Mouse (Mus musculus) liver, embryonic 12.5 days (tissue): ENCODE measurements around the gene Polg2. TPM values are rescaled to one million over a fixed set of nuclear protein-coding genes. Genes with fewer than 3 reads are reported as not detected.

ENCODE experiments used
- ATAC-seq: fragments of 200-750 bp; cut with Nextera tagmentation; 2 replicates; pipeline ENCODE4 v1.8.0; 2017; ENCODE audit warnings: moderate number of reproducible peaks, mild to moderate bottlenecking, moderate library complexity
- H3K27ac ChIP-seq: fragments of 300-500 bp; sonication (generic); 2 replicates; pipeline ENCODE4 v1.5.1; 2016; ENCODE audit warnings: mild to moderate bottlenecking
- H3K27me3 ChIP-seq: fragments of 300-500 bp; sonication (generic); replicated peaks from 2 replicates; pipeline ENCODE4 v1.6.1; 2016; ENCODE audit warnings: mild to moderate bottlenecking, moderate library complexity
- H3K36me3 ChIP-seq: fragments of 300-500 bp; sonication (generic); 2 replicates; pipeline ENCODE4 v1.6.1; 2016; ENCODE audit warnings: mild to moderate bottlenecking, moderate library complexity
- H3K4me1 ChIP-seq: fragments of 300-500 bp; sonication (generic); 2 replicates; pipeline ENCODE4 v1.6.1; 2016
- H3K4me2 ChIP-seq: fragments of 300-500 bp; sonication (generic); 2 replicates; pipeline ENCODE4 v1.6.1; 2016; ENCODE audit warnings: mild to moderate bottlenecking, moderate library complexity
- H3K4me3 ChIP-seq: fragments of 300-500 bp; sonication (generic); 2 replicates; pipeline ENCODE4 v1.5.1; 2016; ENCODE audit warnings: mild to moderate bottlenecking, moderate library complexity
- H3K9ac ChIP-seq: fragments of 300-500 bp; sonication (generic); 2 replicates; pipeline ENCODE4 v1.6.1; 2016; ENCODE audit warnings: mild to moderate bottlenecking, moderate library complexity
- H3K9me3 ChIP-seq: fragments of 300-500 bp; sonication (generic); replicated peaks from 2 replicates; pipeline ENCODE4 v1.6.1; 2016; ENCODE audit warnings: mild to moderate bottlenecking, moderate library complexity
- WGBS: fragments of 180-500 bp; shearing (Covaris S2); methylation state at CpG from one replicate; pipeline ENCODE4 v1.1.7; 2016; ENCODE audit not compliant: insufficient replicate concordance; 5-methylcytosine and 5-hydroxymethylcytosine counted together
- polyA plus RNA-seq: library from polyadenylated mRNA; unstranded; fragments of >200 nt; fragmentation: Nextera tagmentation; extraction: Ambion mirVana; gene quantifications from 2 replicates; pipeline ENCODE4 v1.2.1, GENCODE M21; 2016

Gene Polg2
- polyA plus RNA-seq, 1 experiment from 2014 or later: 7.3 TPM

GRCm38 (mm10) chr11:106777395-106777794 lies 1.9 kb downstream of the Polg2 start:
- ATAC-seq: no peak
- H3K4me3 ChIP-seq: 0 out of 2 replicates have a peak overlapping the region, but pooled peaks have one; percentile 16
- peaks cover 42% of the 10 kb centered on the region for H3K4me1 ChIP-seq
- 87% methylated on average over 3 of the region's 3 CpGs for WGBS
- no peaks in the 10 kb centered on the region for H3K27me3 ChIP-seq
- H3K4me2 ChIP-seq: peak overlapping the region; percentile 87
- no peak overlapping the region for H3K27ac ChIP-seq
- no peaks in the 10 kb centered on the region for H3K9me3 ChIP-seq
- H3K36me3 ChIP-seq: peaks cover 76% of the 10 kb centered on the region
- H3K9ac ChIP-seq: peak overlapping the region; percentile 36; the same call in 1 of the 2 replicates

GRCm38 (mm10) chr11:106776960-106777359 lies 2.4 kb downstream of the Polg2 start:
- H3K4me3 ChIP-seq: no peak overlapping the region
- H3K4me1 ChIP-seq: peaks cover 37% of the 10 kb centered on the region
- no peak overlapping the region for H3K4me2 ChIP-seq
- ATAC-seq: no peak
- H3K9me3 ChIP-seq: no peaks in the 10 kb centered on the region
- whole genome bisulfite sequencing: 81% methylated on average over 4 of the region's 4 CpGs
- H3K27ac ChIP-seq: no peak overlapping the region
- H3K36me3 ChIP-seq: peaks cover 76% of the 10 kb centered on the region
- H3K27me3 ChIP-seq: no peaks in the 10 kb centered on the region
- H3K9ac ChIP-seq: no peak overlapping the region

- H3K4me1 ChIP-seq: peaks cover 23% of the 10 kb centered on the region
- peaks cover 93% of the 10 kb centered on the region for H3K36me3 ChIP-seq
- peaks cover 4% of the 10 kb centered on the region; the same call in 1 of the 2 replicates for H3K9me3 ChIP-seq
- H3K9ac ChIP-seq: no peak overlapping the region
- no peak overlapping the region for H3K4me3 ChIP-seq
- H3K4me2 ChIP-seq: no peak overlapping the region
- no peaks in the 10 kb centered on the region for H3K27me3 ChIP-seq
- no peak overlapping the region for H3K27ac ChIP-seq
- 85% methylated on average over 9 of the region's 9 CpGs for WGBS
- no peak for ATAC-seq
Observed at GRCm38 (mm10) chr11:106773061-106773460, 6.3 kb downstream of the Polg2 start.

- peaks cover 98% of the 10 kb centered on the region for H3K36me3 ChIP-seq
- H3K27ac ChIP-seq: no peak overlapping the region
- no peak overlapping the region for H3K4me3 ChIP-seq
- H3K4me2 ChIP-seq: no peak overlapping the region
- H3K9me3 ChIP-seq: peaks cover 10% of the 10 kb centered on the region; the same call in 1 of the 2 replicates
- WGBS: 66% methylated on average over 9 of the region's 9 CpGs
- H3K27me3 ChIP-seq: no peaks in the 10 kb centered on the region
- ATAC-seq: peak; percentile 65
- H3K9ac ChIP-seq: no peak overlapping the region
- peaks cover 6% of the 10 kb centered on the region; the same call in 1 of the 2 replicates for H3K4me1 ChIP-seq
Observed at GRCm38 (mm10) chr11:106770195-106770974, 9.0 kb downstream of the Polg2 start.

DNA sequence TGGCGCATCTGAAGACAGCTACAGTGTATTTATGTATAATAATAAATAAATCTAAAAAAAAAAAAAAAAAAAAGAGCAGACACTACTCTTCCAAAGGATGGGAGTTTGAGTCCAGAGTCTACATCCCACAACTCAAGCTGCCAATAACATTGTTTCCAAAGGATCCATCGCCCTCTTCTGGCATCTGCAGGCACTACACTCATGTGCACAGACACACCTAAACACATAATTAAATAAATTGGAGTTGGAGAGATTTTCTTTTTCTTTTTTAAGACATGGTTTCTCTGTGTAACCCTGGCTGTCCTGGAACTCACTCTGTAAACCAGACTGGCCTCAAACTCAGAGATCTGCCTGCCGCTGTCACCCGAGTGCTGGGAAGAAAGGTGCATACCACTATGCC lies 11.8 kb downstream of the Polg2 start:
- Histone ChIP-seq H3K27ac (no peak overlapping the region), H3K9ac (no peak overlapping the region), H3K4me2 (no peak overlapping the region), H3K36me3 (peaks cover 78% of the 10 kb centered on the region), H3K27me3 (no peaks in the 10 kb centered on the region), H3K9me3 (peaks cover 10% of the 10 kb centered on the region; the same call in 1 of the 2 replicates), H3K4me3 (no peak overlapping the region), H3K4me1 (peaks cover 25% of the 10 kb centered on the region)
- no peak for ATAC-seq
- WGBS: 84% methylated on average over 4 of the region's 4 CpGs

DNA sequence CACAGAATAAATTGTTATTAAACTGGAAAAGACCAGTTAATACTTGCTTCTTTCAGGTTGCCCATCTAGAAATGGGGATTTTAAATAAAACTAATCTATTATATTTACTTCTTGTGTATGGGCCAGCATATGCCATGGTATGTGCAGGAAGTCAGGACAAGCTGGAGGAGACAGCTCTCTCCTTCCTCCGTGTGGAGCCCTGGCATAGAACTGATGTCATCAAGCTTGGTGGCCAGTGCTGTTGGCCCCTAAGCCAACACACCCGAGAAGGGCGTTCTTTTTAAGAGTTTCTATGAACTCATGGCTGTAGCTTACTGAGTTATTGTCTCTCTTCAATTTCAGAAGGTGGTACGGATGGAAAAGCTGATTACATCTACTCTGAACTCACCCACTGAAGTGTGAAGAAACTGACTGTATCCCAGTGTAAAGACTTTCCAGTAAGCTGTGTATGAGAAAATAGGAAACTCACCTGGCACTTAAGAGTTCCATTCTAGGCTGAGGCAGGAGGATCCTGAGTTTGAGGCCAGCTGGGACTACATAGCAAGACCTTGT lies 12.7 kb downstream of the Polg2 start:
- no peak overlapping the region for H3K4me2 ChIP-seq
- H3K4me3 ChIP-seq: no peak overlapping the region
- no peak for ATAC-seq
- no peaks in the 10 kb centered on the region for H3K27me3 ChIP-seq
- H3K9ac ChIP-seq: no peak overlapping the region
- H3K36me3 ChIP-seq: peaks cover 69% of the 10 kb centered on the region
- H3K27ac ChIP-seq: no peak overlapping the region
- WGBS: 77% methylated on average over 4 of the region's 4 CpGs
- peaks cover 10% of the 10 kb centered on the region; the same call in 1 of the 2 replicates for H3K9me3 ChIP-seq
- H3K4me1 ChIP-seq: peaks cover 33% of the 10 kb centered on the region

GRCm38 (mm10) chr11:106762800-106763185 lies 16.5 kb downstream of the Polg2 start:
- no peak overlapping the region for H3K4me3 ChIP-seq
- H3K9me3 ChIP-seq: peaks cover 4% of the 10 kb centered on the region; the same call in 1 of the 2 replicates
- H3K27ac ChIP-seq: peak overlapping the region; percentile 64
- no peak overlapping the region for H3K9ac ChIP-seq
- WGBS: 44% methylated on average over 9 of the region's 9 CpGs
- H3K36me3 ChIP-seq: peaks cover 31% of the 10 kb centered on the region
- no peak overlapping the region for H3K4me2 ChIP-seq
- H3K4me1 ChIP-seq: peaks cover 35% of the 10 kb centered on the region
- no peaks in the 10 kb centered on the region for H3K27me3 ChIP-seq
- 0 out of 2 replicates have a peak, but pooled peaks have one; percentile 9 for ATAC-seq

GRCm38 (mm10) chr11:106762139-106762799 lies 17.1 kb downstream of the Polg2 start:
- H3K9ac ChIP-seq: no peak overlapping the region
- H3K4me1 ChIP-seq: peaks cover 40% of the 10 kb centered on the region
- peaks cover 26% of the 10 kb centered on the region for H3K36me3 ChIP-seq
- ATAC-seq: peak; percentile 50; the same call in 1 of the 2 replicates
- H3K27me3 ChIP-seq: no peaks in the 10 kb centered on the region
- peak overlapping the region; percentile 64 for H3K27ac ChIP-seq
- no peaks in the 10 kb centered on the region for H3K9me3 ChIP-seq
- no peak overlapping the region for H3K4me2 ChIP-seq
- H3K4me3 ChIP-seq: no peak overlapping the region
- WGBS: 15% methylated on average over 5 of the region's 5 CpGs

GRCm38 (mm10) chr11:106760511-106760910 lies 18.8 kb downstream of the Polg2 start:
- Histone ChIP-seq H3K4me1 (peaks cover 40% of the 10 kb centered on the region), H3K9ac (no peak overlapping the region), H3K4me2 (no peak overlapping the region), H3K27me3 (no peaks in the 10 kb centered on the region), H3K27ac (0 out of 2 replicates have a peak overlapping the region, but pooled peaks have one; percentile 7), H3K36me3 (peaks cover 10% of the 10 kb centered on the region; the same call in 1 of the 2 replicates), H3K4me3 (no peak overlapping the region), H3K9me3 (no peaks in the 10 kb centered on the region)
- ATAC-seq: no peak
- 81% methylated on average over 5 of the region's 5 CpGs for WGBS

DNA sequence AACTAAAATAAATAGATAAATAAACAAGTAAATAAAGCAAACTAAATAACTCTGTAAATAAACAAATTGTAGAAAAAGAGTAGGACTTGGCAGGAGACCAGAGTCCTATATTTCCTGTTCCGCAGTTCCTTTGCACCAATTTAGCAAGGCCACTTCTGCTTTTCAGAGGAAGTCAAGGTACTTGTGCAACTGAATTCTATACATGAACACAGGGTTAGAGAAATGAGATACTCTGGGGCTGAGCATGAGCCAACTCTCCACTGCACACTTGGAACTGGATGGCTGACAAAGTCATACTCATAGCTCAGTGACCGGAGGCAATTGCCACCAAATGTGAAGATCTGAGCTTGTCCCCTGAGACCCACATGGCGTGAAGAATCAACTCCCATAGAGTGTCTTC lies 20.3 kb downstream of the Polg2 start:
- no peak for ATAC-seq
- Histone ChIP-seq H3K4me3 (no peak overlapping the region), H3K27me3 (no peaks in the 10 kb centered on the region), H3K9ac (no peak overlapping the region), H3K9me3 (no peaks in the 10 kb centered on the region), H3K36me3 (no peaks in the 10 kb centered on the region), H3K4me2 (no peak overlapping the region), H3K27ac (no peak overlapping the region), H3K4me1 (peaks cover 37% of the 10 kb centered on the region)
- WGBS: 66% methylated on average over 3 of the region's 3 CpGs

- Histone ChIP-seq H3K27ac (no peak overlapping the region), H3K4me3 (no peak overlapping the region), H3K27me3 (peaks cover 9% of the 10 kb centered on the region; the same call in 1 of the 2 replicates), H3K4me2 (no peak overlapping the region), H3K36me3 (no peaks in the 10 kb centered on the region), H3K9ac (no peak overlapping the region), H3K9me3 (no peaks in the 10 kb centered on the region), H3K4me1 (peaks cover 30% of the 10 kb centered on the region)
- no peak for ATAC-seq
- WGBS: 43% methylated on average over 5 of the region's 5 CpGs
Observed at GRCm38 (mm10) chr11:106755583-106755982, 23.8 kb downstream of the Polg2 start.

- WGBS: 55% methylated on average over 6 of the region's 6 CpGs
- Histone ChIP-seq H3K4me2 (no peak overlapping the region), H3K9ac (no peak overlapping the region)
Observed at GRCm38 (mm10) chr11:106753314-106753713, 26.0 kb downstream of the Polg2 start.

More at GRCm38 (mm10) chr11:106753314-106753713, 26.0 kb downstream of the Polg2 start:
- no peaks in the 10 kb centered on the region for H3K36me3 ChIP-seq
- H3K27me3 ChIP-seq: peaks cover 9% of the 10 kb centered on the region; the same call in 1 of the 2 replicates
- no peak overlapping the region for H3K27ac ChIP-seq
- peaks cover 35% of the 10 kb centered on the region for H3K4me1 ChIP-seq
- H3K4me3 ChIP-seq: no peak overlapping the region
- ATAC-seq: no peak
- no peaks in the 10 kb centered on the region for H3K9me3 ChIP-seq
